Mouse (Mus musculus): Measurements from ENCODE around the gene Sfxn2.
A peak's percentile ranks its signal among the peaks of the same experiment; 100 is the strongest.
"Not testable (repeated sequence)": the region's sequence is repeated elsewhere in the genome, so short reads cannot be mapped to it uniquely, and the experiment has no call there.

Sfxn2 gene

GRCm38 (mm10) chr19:46542750-46543149 lies 30.4 kb upstream of the Sfxn2 start:
- DNase-seq (ENCODE audit: low spot score), result no peak

- DNase-seq (ENCODE audit: low spot score), result no peak
Observed at GRCm38 (mm10) chr19:46547565-46547964, 25.6 kb upstream of the Sfxn2 start.

- no peak for DNase-seq (ENCODE audit: low spot score)
Observed at GRCm38 (mm10) chr19:46548110-46548509, 25.1 kb upstream of the Sfxn2 start.

GRCm38 (mm10) chr19:46550385-46550784 lies 22.8 kb upstream of the Sfxn2 start:
- no peak for DNase-seq (ENCODE audit: low spot score)

GRCm38 (mm10) chr19:46552496-46552895 lies 20.7 kb upstream of the Sfxn2 start:
- no peak for DNase-seq (ENCODE audit: low spot score)

GRCm38 (mm10) chr19:46553541-46553955 lies 19.6 kb upstream of the Sfxn2 start:
- peak; percentile 69 for DNase-seq (ENCODE audit: low spot score)

- no peak for DNase-seq (ENCODE audit: low spot score)
Observed at GRCm38 (mm10) chr19:46558009-46558408, 15.2 kb upstream of the Sfxn2 start.

GRCm38 (mm10) chr19:46558631-46559030 lies 14.5 kb upstream of the Sfxn2 start:
- no peak for DNase-seq (ENCODE audit: low spot score)

GRCm38 (mm10) chr19:46562132-46562531 lies 11.0 kb upstream of the Sfxn2 start:
- DNase-seq (ENCODE audit: low spot score), result peak; percentile 65

- no peak for DNase-seq (ENCODE audit: low spot score)
Observed at GRCm38 (mm10) chr19:46562581-46563515, 10.3 kb upstream of the Sfxn2 start.

GRCm38 (mm10) chr19:46563603-46564002 lies 9.6 kb upstream of the Sfxn2 start:
- DNase-seq (ENCODE audit: low spot score), result no peak

GRCm38 (mm10) chr19:46564043-46564462 lies 9.1 kb upstream of the Sfxn2 start:
- no peak for DNase-seq (ENCODE audit: low spot score)

- DNase-seq (ENCODE audit: low spot score), result not testable (repeated sequence)
Observed at GRCm38 (mm10) chr19:46571211-46571877, 1.8 kb upstream of the Sfxn2 start.

GRCm38 (mm10) chr19:46571878-46572244 lies 1.3 kb upstream of the Sfxn2 start:
- DNase-seq (ENCODE audit: low spot score), result no peak

- peak; percentile 54 for DNase-seq (ENCODE audit: low spot score)
Observed at GRCm38 (mm10) chr19:46572548-46572947, 617 bp upstream of the Sfxn2 start.

- DNase-seq (ENCODE audit: low spot score), result no peak
Observed at GRCm38 (mm10) chr19:46573990-46574389, 825 bp downstream of the Sfxn2 start.

GRCm38 (mm10) chr19:46575196-46575595 lies 2.0 kb downstream of the Sfxn2 start:
- DNase-seq (ENCODE audit: low spot score), result peak; percentile 45

GRCm38 (mm10) chr19:46587823-46588508 lies 14.8 kb downstream of the Sfxn2 start:
- DNase-seq (ENCODE audit: low spot score), result peak; percentile 96

- DNase-seq (ENCODE audit: low spot score), result peak; percentile 35
Observed at GRCm38 (mm10) chr19:46591575-46591974, 18.4 kb downstream of the Sfxn2 start.

- peak; percentile 37 for DNase-seq (ENCODE audit: low spot score)
Observed at GRCm38 (mm10) chr19:46592751-46593439, 19.7 kb downstream of the Sfxn2 start.

GRCm38 (mm10) chr19:46598187-46598586 lies 25.0 kb downstream of the Sfxn2 start:
- DNase-seq (ENCODE audit: low spot score), result no peak

GRCm38 (mm10) chr19:46598720-46599252 lies 25.6 kb downstream of the Sfxn2 start, which contains the start of gene Wbp1l:
TSS of gene Wbp1l (plus strand) at chr19:46599084.
- DNase-seq (ENCODE audit: low spot score), result peak; percentile 97
